Mouse (Mus musculus) gastrocnemius, postnatal 14 days (tissue): Measurements from ENCODE around the gene Susd4. TPM values are rescaled to one million over a fixed set of nuclear protein-coding genes. Genes with fewer than 3 reads are reported as not detected.

Experiments
- DNase-seq: peaks from one replicate; pipeline ENCODE4 v3.0.0; 2021; ENCODE audit warnings: mixed read lengths
- intact Hi-C: fragments of 180-260 bp; cut with DNase I; formaldehyde crosslinking; loops from one replicate; pipeline ENCODE4 v1.15.1; 2025; ENCODE audit warnings: low total_unique reads
- long read RNA-seq, 2 experiments: library from polyadenylated mRNA; stranded (forward); transcript quantifications; one replicate each; pipeline ENCODE4 v2.0.0; 2021
- total RNA-seq, 2 experiments: library from RNA; stranded (reverse); gene quantifications; 2 replicates each; pipeline ENCODE4 v1.2.3; 2021

Gene Susd4
- 1 to 10 TPM; 1.0 to 1.4 TPM for total RNA-seq
- long read RNA-seq, experiment 1, partial matches to known transcripts, result 0 of 1 reads
- long read RNA-seq, experiment 1, other reads (novel, unspliced or antisense), result 0 of 1 reads
- long read RNA-seq, experiment 2, partial matches to known transcripts, result 1 of 1 reads
- long read RNA-seq, experiment 2, other reads (novel, unspliced or antisense), result 0 of 1 reads

DNA sequence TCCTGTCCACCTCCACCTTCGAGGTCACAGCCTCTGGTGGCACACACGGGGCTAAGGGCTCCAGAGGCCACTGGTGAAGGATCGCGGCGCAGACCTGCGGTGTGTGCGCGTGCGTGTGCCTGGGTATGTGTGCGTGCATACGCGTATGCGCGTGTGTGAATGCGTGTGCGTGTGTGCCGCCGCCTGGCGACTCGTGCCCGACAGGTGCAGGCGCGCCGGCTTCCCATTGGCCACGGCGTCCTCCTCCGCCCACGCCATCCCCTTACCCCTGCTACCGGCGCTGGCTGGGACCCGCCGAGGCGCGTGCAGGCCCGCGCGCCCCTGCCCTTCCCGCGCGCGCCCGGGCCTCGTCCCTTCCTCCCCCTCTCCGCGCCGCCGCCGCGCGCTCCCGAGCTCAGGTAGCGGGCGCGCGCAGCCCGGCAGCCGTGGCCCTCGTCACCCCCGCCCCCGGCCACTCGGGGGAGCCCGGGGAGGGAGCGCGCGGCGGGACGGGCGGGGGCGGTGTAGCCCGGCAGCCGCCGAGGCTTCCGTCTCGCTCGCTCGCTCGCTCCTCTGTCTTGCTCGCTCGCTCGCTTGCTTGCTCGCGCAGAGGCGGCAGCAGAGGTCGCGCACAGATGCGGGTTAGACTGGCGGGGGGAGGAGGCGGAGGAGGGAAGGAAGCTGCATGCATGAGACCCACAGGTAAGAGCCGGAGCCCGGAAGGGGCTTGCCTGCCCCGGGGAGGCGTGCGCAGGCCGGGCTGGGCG lies at the start of gene Susd4:
TSS of gene Susd4 (plus strand) at position 145 of the 746 bp plus-strand sequence.
- intact Hi-C loops, result no loop called here
- DNase-seq, result peak; percentile 38

DNA sequence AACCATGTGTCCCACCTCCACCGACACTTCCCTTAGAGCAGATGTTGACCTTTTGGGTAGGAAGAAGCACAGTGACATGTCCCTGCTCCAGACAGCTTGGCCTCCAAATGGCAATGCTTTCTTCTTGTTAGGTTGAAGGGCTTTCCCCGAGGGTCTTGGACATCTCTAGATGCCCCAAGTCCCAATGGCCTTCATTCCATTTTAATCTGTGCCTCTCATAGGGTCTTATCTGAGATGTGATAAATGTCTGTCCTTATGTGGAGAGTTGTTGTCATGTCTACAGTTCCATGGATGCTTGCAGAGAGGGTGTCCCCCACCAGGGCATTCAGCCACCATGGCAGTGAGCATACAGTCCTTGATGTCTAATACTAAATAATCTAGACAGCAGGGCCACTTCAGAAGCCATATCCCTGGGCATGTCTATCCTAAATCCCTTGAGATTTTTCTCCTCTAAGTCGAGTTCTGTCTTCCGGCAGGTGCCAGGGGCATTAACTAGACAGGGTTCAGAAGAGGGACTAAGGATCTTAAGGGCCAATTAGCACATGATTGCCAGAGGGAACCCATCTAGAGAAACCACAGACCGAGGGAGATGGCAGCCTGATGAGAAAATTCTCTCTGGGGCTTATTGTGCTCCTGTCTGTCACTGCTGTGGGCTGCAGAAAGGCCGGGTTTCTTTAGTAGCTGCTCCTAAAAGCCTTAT lies 49.3 kb upstream of the Susd4 start:
- DNase-seq, result no peak
- intact Hi-C loops, result no loop called here

DNA sequence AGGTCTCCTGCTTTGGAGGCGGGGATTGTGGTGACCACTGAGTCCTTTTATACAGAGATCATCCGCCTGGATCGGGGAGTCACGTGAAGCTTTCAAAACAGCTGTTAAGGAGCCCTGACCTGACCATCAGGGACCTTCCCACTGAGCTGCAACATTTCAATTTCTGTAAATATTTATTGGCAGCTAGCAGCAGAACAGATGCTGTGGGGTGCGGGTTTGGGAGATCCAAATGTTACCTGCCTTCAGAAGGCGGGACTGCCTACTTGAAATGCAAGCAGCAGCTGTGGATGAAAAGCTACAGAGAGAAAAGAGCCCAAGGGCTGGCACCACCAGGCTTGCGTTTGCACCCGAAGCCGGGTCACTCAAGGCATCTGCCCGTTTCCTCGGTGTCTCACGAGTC lies 36.1 kb upstream of the Susd4 start:
- DNase-seq, result no peak
- intact Hi-C loops, result no loop called here

DNA sequence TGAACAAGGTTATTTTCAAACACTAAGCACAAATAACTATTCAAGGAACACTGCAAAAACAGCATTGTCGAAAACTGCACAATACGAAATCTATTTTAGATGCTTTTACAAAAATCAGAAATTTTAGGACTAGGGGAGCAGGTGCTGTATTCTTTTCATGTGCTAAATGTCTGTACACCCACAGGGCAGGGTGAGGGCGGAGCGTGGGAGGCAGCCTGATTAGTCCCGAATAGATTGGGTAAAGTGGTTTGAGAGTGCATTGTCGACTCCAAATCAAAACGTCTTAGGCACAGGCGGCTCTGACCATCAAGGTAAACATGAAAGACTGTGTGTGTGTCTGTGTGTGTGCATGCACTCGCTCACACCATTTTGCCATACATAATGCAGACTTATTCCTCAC lies 34.7 kb upstream of the Susd4 start:
- intact Hi-C loops, result no loop called here
- no peak for DNase-seq

DNA sequence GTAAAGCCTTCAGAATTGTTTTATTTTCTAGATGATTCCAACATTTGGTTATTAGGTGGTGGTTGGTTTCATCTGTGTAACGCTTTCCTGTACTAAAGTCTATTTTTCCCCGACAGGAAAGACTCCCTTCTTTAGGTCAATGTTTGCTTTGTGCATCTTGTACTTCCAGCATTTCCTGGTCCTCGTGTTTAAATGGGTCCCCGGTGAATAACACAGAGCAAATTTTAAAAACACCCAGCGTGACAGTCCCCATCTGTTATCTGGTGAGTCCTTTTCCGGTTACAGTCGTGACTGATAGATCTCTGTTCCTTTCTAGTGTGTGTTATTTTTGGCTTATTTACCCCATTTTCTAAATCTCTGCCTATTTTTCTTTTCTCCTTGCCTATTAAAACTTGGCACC lies 31.0 kb upstream of the Susd4 start:
- DNase-seq, result no peak
- intact Hi-C loops, result no loop called here

DNA sequence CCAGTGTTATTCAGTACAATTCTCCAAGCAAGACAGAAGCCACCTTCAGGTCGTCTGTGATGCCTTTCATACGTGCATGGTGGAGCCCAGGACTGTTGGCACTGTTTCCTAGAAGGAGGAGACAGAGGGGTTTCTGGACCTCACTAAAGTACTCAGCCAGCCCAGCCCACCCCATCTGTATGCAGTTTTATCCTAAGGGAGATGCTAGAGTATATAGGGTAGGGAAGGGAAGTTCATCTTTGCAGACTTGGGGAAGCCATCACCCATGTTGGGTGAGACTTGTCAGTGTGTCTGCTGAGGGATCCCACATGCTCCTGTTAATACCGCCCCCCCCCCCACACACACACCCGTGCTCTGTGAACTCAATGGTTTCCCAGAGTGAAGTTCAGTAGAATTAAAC lies 27.8 kb upstream of the Susd4 start:
- DNase-seq, result no peak
- intact Hi-C loops, result no loop called here

DNA sequence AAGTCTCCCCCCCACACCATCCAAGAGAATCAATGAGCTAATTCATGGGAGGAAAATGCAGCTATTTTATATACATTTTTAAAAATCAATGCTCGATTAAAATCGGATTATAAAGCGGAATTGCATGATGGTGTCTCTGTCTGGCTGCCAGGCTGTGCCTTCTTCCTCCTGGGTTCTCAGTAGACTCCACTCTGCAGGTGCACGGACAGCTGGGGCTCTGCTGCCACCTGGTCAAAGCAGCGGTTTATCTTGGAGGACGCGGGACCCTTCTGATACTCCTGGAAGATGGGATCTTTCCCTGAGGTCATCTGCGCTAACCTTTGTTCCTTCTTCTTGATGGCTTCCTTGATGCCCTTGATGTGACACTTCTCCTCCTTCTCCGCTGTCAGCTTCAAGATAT lies 16.6 kb upstream of the Susd4 start:
- intact Hi-C loops, result no loop called here
- no peak for DNase-seq

DNA sequence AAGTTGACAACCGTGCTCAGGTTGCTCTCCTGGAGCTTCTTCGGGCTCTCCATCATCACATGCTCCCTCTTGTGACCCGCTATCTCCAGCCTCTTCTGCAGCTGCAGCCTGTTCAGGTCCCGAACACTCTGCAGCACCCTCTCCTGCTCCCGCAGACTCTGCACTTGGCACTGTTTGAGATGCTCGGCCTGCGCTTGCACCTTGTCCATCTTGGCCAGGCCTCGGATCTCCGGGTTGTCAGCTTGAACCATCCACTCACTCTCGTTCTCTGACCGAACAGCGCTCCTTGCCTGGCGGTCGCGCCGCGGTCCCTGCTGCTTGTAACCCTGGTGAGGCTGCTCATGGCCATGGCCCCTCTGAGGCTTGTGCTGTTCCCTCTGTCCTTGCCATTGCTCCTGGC lies 15.8 kb upstream of the Susd4 start:
- no peak for DNase-seq
- intact Hi-C loops, result no loop called here

DNA sequence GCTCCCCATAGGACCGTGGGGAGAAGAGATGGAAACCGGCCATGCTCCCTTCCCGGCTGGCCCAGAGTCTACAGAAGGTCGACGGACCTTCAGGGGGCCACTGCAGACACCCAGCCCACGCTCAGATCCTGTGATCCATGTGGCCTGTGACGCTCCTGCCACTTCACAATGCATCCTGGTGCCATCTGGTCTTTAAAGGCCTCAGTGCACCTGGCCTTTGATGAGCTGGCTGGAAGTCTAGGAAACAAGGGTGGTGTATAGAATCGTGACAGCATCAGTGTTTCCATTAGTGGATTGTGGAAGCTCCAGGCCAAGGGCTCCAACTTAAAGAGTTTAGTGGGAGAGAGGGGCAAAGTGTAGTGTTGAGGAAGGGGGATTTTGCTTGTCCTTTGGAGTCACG lies 14.6 kb upstream of the Susd4 start, which contains the start of gene Ccdc185:
TSS of gene Ccdc185 (minus strand) at position 101 of the 400 bp plus-strand sequence.
- DNase-seq, result no peak
- intact Hi-C loops, result no loop called here

DNA sequence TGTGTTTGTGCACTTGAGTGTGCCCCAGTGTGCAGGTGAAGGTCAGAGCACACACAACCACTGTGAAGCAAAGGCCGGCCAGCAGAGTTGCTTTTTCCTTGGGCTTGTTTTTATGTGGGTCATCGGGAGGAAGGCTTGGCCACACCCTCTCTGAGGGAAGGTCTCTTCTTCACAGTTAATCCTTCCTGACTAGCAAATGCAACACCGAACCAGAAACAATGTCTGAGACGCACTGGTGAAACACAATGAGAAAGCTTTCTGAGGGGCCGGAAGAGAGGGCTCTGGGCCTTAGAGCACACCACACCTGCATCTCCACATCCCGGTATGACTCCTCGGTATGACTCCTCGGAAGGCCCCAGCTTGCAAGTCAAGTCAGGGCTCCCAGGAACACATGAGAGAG lies 12.4 kb upstream of the Susd4 start:
- intact Hi-C loops, result no loop called here
- DNase-seq, result no peak

DNA sequence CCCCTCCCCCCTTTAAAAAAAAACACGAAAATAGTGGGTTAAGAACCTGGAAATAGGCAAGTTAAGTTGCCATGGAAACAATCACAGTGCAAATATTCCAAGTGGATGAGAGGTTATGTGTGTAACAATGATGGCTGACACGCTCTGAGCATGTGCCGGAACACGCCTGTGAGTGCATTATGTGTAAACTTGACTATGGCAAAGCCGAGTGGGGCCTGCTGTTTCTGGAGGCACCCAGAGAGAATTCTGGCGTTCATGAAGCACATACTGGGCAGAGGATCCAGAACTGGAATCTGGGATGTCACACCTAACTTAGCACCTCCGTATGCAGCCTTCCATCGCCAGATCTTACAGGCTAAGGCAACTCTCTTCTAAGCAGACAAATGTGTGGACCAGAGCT lies 10.0 kb upstream of the Susd4 start:
- no peak for DNase-seq
- intact Hi-C loops, result no loop called here

DNA sequence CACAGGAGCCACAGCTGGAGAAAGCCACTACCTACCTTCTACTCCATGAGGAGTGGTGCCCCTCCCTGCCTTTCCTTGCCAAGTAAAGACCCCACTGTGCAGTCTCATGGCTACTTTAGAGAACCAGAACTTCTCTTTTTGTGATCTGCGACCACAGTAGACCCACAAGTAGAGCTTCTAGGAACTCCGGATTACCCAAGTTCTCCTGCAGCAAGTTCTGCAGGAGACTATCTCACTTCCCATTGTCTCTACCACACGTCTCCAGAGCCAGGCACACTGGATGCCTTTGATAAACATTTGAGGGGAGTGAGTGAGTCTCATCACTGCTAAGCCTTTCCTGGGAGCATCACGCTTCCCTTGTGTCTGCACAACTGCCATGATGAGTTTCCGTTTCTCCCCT lies 8.8 kb upstream of the Susd4 start:
- intact Hi-C loops, result no loop called here

DNA sequence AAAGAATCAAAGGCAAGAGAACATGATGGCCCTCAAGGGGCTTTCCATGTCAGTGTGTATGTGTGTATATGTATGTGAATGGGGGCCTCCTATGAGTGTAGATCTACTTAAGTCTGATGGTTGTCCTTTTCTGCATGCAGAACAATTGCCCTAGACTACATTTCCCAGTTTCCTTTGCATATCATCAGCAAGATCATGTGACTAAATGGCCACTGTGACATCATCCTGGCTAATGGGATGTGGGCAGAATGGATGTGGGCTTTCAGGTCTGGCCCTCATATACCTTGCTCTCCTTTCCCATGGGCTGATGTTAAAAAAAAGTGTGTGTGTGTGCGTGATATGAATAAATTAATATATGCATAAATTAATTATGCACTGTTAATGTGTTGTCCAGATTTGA lies 4.9 kb upstream of the Susd4 start:
- DNase-seq, result no peak
- intact Hi-C loops, result no loop called here

More for the DNA sequence above, 8.8 kb upstream of the Susd4 start:
- no peak for DNase-seq

DNA sequence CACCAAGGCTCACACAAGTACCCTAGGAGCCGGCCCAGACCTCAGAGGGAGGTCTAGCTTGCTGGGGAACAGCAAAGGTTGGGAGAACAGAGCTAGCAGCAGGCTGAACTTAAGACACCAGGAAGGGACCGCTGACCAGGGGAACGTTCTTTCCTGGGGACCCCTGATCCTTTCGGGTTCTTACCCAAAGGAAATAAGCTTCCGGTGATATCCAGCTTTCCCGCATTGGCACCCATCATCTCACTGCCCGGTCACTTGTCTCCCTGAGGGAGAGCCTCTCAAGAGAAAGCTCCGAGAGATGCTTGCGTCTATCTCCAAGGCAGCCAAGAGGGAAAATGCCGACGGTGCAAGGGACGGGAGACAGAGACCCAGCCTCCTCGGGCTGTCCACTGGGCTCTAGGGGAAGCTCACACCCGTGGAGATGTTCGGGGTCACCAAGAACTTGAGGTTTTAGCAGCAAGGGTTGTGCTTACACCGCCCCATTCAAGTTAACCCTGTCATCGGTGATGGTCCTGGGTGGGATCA lies 407 bp upstream of the Susd4 start:
- DNase-seq, result no peak
- intact Hi-C loops, result no loop called here

DNA sequence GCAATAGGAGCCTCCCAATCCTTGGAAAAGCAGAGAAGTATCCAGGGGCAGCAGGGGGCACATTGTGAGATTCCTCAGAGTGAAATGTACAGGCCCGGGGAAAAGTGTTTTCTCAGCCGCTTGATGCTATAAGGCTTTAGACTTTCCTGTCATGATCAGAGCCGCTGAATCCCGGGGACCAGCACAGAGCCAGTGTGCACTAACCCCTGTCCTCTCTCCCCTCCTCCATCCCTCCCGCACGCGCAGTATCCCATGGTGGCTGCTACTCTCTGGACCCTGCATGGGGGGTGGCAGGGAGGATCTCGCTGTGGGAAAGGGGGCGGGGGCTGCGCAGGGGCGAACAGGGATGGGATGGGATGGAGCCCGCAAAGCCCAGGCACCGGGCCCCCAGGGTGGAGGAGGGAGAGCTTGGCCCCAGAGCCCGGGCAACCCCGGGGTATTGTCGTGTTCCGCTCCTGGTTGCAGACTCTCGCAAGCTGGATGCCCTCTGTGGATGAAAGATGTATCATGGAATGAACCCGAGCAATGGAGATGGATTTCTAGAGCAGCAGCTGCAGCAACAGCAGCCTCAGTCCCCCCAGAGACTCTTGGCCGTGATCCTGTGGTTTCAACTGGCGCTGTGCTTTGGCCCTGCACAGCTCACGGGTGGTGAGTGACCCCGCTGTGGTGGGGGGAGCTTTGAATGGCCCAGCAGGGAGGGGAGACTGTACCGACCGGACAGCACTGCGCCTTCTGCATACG lies 1.1 kb downstream of the Susd4 start:
- intact Hi-C loops, result no loop called here

DNA sequence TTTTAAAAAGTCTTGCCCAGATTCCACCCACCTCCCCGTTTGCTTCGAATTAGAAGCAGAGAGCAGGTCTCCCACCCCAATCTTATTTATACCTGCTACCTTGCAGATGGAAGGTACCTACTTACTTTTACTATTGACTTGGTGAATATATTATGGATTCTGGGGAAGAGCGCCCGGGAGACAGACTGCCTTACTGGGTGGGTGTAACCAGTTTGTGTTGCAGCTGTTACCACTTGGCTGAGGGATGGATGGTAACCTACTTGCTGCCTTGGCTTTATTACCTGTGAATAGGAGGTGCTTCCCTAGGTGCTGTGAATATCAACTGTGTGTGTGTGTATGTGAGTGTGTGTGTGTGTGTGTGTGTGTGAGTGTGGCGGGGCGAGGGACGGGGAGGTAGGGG lies 11.9 kb downstream of the Susd4 start:
- no peak for DNase-seq
- intact Hi-C loops, result no loop called here

More for the DNA sequence above, 1.1 kb downstream of the Susd4 start:
- DNase-seq, result peak; percentile 27

DNA sequence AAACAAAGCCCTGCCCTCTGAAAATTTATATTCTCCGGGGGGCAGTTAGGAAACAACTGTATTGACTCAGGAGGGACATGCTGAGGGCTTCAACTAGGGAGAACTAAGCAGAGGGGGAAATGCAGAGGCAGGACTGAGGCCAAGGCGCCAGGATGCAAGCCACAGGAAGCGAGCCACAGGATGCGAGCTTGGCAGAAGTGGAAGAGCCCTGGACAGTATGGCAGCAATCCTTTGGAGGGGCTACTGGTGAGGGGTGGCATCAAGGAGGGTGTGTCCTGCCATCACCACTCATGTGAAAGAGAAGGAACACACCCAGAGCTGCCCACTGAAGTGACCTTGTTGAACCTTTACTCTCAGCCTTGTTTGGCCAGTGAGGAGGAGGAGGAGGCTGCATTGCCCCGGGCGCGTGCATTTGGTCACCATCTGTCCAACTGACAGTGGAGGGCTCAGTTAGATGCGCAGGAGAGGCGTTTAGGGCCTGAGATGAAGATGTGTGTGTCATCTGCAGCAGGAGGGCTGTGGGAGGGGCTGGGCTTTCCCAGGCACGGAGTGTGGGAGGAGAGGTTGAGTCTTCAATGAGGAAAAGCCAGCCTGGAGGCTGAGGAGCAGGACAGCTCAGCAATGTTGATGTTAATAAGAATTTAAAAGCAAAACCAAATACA lies 13.2 kb downstream of the Susd4 start:
- no peak for DNase-seq
- intact Hi-C loops, result no loop called here

DNA sequence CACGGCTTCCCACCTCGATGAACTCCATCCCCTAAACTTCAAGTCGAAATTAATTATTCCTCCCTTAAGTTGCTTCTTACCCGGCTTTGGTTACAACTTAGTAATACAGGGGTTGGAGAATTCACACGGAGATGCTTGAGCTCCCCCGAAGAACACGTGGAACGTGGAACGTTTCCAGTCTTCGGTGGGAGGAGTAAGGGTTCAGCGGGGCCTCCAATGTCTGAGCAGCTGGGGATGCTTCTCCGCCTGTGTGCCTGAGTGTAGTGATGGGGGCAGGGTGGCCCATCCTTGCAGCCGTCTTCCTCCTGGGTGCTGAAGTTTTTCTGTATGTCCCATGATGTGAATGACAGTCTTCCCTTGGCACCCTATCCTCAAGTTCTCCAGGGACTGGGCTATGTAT lies 14.6 kb downstream of the Susd4 start:
- intact Hi-C loops, result no loop called here
- DNase-seq, result no peak

DNA sequence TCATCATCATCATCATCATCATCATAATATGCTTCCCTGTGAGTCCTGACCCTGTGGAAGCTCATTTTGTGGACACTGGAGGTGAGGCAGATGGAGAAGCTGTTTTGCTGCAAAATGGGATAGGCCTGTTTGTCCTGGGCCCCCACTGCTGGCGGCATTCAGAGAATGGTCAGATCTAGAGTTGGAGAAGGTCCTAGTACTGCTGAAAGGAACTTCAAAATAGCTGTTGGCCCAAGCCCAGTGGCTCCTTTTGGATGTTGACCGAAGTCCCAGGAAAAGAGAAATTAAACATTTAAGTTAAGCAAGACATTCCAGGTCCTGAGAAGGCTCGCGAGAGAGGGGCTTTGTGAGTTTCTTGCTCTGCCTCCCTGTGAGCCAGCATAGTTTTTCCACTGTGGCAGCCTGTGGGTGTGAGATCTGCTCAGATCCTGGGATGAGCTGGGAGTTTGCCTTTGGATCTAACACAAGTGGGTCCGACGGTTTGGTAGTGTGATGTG lies 15.4 kb downstream of the Susd4 start:
- DNase-seq, result no peak
- intact Hi-C loops, result no loop called here
